Mouse (Mus musculus) limb, embryonic 10.5 days (tissue): ENCODE data around the gene Skiv2l. TPM values are rescaled to one million over a fixed set of nuclear protein-coding genes. Genes with fewer than 3 reads are reported as not detected.
A peak's percentile ranks its signal among the peaks of the same experiment; 100 is the strongest.

Source experiments
- DNase-seq: peaks from one replicate; pipeline ENCODE4 v3.0.0-alpha.2; 2017; ENCODE audit warnings: low spot score
- H3K27ac ChIP-seq: fragments of 300-500 bp; sonication (generic); 2 replicates; pipeline ENCODE4 v1.5.1; 2016; ENCODE audit warnings: mild to moderate bottlenecking
- H3K27me3 ChIP-seq: fragments of 300-500 bp; sonication (generic); 2 replicates; pipeline ENCODE4 v1.6.1; 2016; ENCODE audit warnings: low read depth, mild to moderate bottlenecking; ENCODE audit not compliant: poor library complexity, severe bottlenecking
- H3K36me3 ChIP-seq: fragments of 300-500 bp; sonication (generic); 2 replicates; pipeline ENCODE4 v1.6.1; 2016; ENCODE audit warnings: mild to moderate bottlenecking, moderate library complexity
- H3K4me1 ChIP-seq: fragments of 300-500 bp; sonication (generic); 2 replicates; pipeline ENCODE4 v1.6.1; 2016
- H3K4me3 ChIP-seq: fragments of 300-500 bp; sonication (generic); 2 replicates; pipeline ENCODE4 v1.5.1; 2016; ENCODE audit warnings: mild to moderate bottlenecking, moderate library complexity
- H3K9me3 ChIP-seq: fragments of 300-500 bp; sonication (generic); replicated peaks from 2 replicates; pipeline ENCODE4 v1.6.1; 2016; ENCODE audit warnings: mild to moderate bottlenecking
- WGBS: fragments of 180-500 bp; shearing (Covaris S2); methylation state at CpG from one replicate; pipeline ENCODE4 v1.1.7; 2016; 5-methylcytosine and 5-hydroxymethylcytosine counted together
- polyA plus RNA-seq: library from polyadenylated mRNA; unstranded; fragments of >200 nt; fragmentation: Nextera tagmentation; extraction: Ambion mirVana; gene quantifications from 2 replicates; pipeline ENCODE4 v1.2.1, GENCODE M21; 2016

Skiv2l gene
- polyA plus RNA-seq = 57.5 and 65.0 TPM in 2 replicates

DNA sequence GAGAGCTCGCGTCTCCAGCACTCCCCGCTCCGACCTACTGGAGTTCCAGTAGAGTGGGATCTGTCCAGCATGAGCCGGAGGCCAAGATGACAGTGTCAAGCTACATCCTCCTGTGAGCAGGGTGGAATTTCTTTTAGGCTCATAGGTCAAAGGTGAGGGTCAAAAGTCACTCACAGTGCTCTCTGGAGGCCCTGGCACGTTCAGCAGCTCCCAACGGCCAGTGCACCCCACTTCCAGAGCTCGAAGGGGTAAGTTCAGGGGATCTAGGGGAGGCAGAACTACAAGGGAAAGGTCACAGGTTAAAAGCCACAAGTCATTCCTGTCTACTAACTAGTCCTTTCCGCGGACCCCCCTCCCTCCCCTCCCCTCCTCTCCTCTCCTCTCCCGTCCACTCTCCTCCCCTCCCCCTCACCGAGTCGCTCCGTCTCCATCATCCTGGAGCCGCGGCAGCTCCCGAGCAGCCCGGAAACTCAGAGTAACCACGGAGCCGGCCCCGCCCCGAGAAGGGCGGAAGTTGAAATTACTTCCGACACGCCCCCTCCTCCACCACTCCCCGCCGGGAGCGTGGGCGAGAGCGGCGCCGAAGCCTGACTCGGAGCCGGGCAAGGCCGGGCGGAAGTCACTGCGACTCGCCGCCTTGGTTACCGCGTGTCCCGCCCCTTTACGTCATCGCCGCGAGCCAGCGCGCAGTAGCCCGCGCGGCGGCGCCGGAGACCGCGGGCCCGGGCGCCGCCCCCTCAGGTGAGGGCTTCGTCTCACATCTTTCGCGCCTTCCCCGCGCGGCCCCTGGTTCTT is at the start of gene Skiv2l, which contains the start of gene Nelfe:
Gene Skiv2l (minus strand): TSS at position 489 of the 795 bp plus-strand sequence.
Gene Nelfe (plus strand): TSS at position 670 of the 795 bp plus-strand sequence.
- under 1% methylated on average over 65 of the region's 65 CpGs for WGBS
- H3K36me3 ChIP-seq = peaks cover 66% of the 10 kb centered on the region
- peak; percentile 99 for DNase-seq
- peaks cover 29% of the 10 kb centered on the region for H3K4me1 ChIP-seq
- H3K27me3 ChIP-seq = no peaks in the 10 kb centered on the region
- peak within 1 kb of the TSS; percentile 92 for H3K27ac ChIP-seq
- no peaks in the 10 kb centered on the region for H3K9me3 ChIP-seq
- H3K4me3 ChIP-seq = peak within 1 kb of the TSS; percentile 99

DNA sequence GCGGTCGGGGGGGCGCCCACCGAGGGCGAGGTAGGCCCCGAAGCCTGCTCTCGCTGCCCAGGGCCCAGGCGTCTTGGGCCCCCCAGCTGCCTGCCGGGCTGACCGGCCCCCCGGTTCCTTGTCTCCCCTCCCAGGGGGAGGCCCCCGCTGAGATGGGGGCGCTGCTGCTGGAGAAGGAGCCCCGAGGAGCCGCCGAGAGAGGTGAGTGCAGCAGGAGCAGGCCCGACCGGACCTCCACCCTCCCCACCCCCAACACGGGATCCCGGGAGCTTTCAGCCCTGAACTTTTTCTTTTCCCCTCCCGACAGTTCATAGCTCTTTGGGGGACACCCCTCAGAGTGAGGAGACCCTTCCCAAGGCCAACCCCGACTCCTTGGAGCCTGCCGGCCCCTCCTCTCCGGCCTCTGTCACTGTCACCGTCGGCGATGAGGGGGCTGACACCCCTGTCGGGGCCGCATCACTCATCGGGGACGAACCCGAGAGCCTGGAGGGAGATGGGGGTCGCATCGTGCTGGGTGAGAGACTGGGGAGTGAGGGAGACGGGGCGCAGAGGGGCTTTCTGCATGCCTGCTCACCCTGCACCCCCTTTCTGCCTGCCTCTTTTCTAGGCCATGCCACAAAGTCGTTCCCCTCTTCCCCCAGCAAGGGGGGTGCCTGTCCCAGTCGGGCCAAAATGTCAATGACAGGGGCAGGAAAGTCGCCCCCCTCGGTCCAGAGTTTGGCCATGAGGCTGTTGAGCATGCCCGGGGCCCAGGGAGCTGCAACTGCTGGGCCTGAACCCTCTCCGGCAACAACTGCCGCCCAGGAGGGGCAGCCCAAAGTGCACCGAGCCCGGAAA is 49.3 kb upstream of the Skiv2l start:
- Histone ChIP-seq H3K4me3 (peak overlapping the region; percentile 99), H3K27me3 (no peaks in the 10 kb centered on the region), H3K4me1 (peaks cover 46% of the 10 kb centered on the region), H3K9me3 (no peaks in the 10 kb centered on the region), H3K27ac (peak overlapping the region; percentile 100), H3K36me3 (peaks cover 55% of the 10 kb centered on the region)
- under 1% methylated on average over 43 of the region's 45 CpGs for whole genome bisulfite sequencing
- peak; percentile 60 for DNase-seq

DNA sequence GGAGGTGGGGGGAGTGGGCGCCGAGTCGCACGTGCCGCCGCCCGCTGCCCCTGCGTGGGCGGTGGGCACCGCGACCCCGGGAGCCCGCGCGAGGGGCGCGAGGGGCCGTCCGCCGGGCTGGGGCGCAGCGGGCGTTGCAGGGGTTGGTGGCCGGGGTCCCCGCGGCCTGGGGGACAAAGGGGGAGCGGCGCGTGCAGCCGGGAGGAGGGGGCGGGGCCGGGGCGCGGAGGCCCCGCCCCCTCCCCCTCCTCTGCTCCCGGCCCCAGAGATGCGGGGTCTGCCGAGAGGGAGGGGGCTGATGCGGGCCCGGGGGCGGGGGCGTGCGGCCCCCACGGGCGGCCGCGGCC is 48.7 kb upstream of the Skiv2l start:
- Histone ChIP-seq H3K36me3 (peaks cover 49% of the 10 kb centered on the region), H3K27ac (peak overlapping the region; percentile 100), H3K4me3 (peak overlapping the region; percentile 99), H3K27me3 (no peaks in the 10 kb centered on the region), H3K9me3 (no peaks in the 10 kb centered on the region), H3K4me1 (peaks cover 51% of the 10 kb centered on the region)
- WGBS = 1% methylated on average over 42 of the region's 47 CpGs
- DNase-seq = peak; percentile 79

DNA sequence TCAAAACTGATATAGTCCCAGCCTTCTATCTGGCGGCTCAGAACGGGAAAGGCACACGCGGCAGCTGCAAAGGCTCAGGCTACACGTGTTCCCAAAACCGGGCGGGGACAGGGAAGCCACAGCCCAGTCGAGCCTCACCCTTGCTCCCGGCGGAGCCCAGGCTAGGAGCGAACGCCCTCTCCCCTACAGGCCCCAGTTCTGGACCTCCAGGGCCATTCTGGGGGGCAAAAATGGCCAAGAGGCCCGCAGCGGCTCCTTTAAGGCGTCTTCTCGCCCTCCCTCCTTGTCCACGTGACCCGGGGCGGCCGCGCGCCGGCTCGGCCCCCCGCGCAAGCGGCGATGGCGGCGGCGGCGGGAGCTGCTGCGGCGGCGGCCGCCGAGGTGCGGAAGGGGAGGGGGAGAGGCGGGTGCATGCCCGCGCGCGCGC is 48.2 kb upstream of the Skiv2l start, which contains the start of the genes C2 and Ehmt2:
Gene C2 (minus strand): TSS at position 106 of the 427 bp plus-strand sequence.
Gene Ehmt2 (plus strand): TSS at position 310 of the 427 bp plus-strand sequence.
- Histone ChIP-seq H3K4me3 (peak within 1 kb of the TSS; percentile 99), H3K36me3 (peaks cover 44% of the 10 kb centered on the region), H3K4me1 (peaks cover 56% of the 10 kb centered on the region), H3K27me3 (no peaks in the 10 kb centered on the region), H3K9me3 (no peaks in the 10 kb centered on the region), H3K27ac (peak within 1 kb of the TSS; percentile 100)
- DNase-seq = peak; percentile 90
- WGBS = under 1% methylated on average over 43 of the region's 44 CpGs

DNA sequence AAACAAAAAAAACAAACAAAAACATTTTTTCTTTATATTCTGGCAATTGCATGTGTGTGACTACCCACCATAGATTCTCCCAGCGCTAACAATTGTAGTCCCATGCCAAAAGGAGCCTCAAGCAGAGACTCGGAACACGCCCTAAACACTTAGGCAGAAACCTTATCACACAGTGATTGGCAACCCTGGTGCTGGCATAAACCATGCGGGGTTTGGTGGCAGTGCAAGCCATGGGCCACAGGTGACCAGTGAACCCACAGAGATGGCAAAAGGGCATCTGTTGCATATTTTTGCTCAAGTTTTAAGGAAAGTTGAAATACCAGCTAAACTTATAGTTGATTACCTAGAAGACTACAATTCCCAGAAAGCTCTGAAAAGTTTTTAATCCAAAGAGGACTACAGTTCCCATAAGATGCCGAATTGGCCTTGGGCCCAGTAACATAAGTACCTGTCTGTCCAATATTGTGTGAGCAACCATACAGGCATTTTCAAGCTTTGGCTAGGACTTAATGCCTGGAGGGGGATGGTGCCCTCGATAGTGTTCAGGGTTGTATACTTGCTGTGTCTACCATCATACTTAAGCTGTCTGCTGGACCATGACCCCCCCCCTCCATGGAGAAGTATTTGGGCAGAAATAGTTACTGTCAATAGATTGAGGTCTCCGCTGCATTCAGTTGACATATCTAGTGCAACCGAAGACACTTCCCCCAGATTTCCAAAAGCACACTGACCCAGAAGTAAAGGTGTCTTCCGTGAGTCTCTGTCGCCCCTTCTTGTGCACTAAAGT is 47.6 kb upstream of the Skiv2l start:
- Histone ChIP-seq H3K4me1 (peaks cover 56% of the 10 kb centered on the region), H3K27me3 (no peaks in the 10 kb centered on the region), H3K9me3 (no peaks in the 10 kb centered on the region), H3K36me3 (peaks cover 38% of the 10 kb centered on the region), H3K27ac (peak overlapping the region; percentile 100), H3K4me3 (peak overlapping the region; percentile 99)
- WGBS = 27% methylated on average over 10 of the region's 10 CpGs
- peak; percentile 46 for DNase-seq

DNA sequence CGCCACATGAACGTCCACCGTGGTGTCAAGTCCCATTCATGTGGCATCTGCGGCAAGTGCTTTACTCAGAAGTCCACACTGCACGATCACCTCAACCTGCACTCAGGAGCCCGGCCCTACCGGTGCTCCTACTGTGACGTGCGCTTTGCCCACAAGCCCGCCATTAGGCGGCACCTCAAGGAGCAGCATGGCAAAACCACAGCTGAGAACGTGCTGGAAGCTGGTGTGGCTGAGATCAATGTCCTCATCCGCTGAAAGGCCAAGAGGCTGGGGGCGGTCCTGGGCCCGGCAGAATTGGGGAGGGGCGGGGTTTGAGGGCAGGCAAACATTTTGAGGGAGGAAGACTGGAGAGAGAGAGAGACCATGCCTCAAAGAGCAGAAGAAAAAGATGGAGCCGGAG is 46.4 kb upstream of the Skiv2l start:
- 90% methylated on average over 17 of the region's 17 CpGs for WGBS
- H3K4me3 ChIP-seq = peak overlapping the region; percentile 99
- peaks cover 27% of the 10 kb centered on the region for H3K36me3 ChIP-seq
- H3K27me3 ChIP-seq = no peaks in the 10 kb centered on the region
- no peak for DNase-seq
- no peaks in the 10 kb centered on the region for H3K9me3 ChIP-seq
- H3K4me1 ChIP-seq = peaks cover 56% of the 10 kb centered on the region
- 0 out of 2 replicates have a peak overlapping the region, but pooled peaks have one; percentile 99 for H3K27ac ChIP-seq

DNA sequence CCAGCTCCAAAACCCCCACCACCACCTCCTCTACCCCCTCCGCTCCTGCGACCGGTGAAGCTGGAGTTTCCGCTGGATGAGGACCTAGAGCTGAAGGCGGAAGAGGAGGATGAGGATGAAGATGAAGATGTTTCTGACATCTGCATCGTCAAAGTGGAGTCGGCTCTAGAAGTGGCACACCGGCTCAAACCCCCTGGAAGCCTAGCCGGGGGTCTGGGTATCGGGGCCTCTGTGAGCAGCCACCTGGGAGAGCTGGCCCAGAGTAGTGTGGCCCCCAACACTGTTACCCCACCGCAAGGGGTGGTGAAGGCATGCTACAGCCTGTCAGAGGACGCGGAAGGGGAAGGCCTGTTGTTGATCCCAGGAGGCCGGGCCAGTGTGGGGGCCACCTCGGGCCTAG is 45.7 kb upstream of the Skiv2l start:
- WGBS = 94% methylated on average over 15 of the region's 15 CpGs
- H3K4me3 ChIP-seq = peak overlapping the region; percentile 99
- no peak for DNase-seq
- no peaks in the 10 kb centered on the region for H3K9me3 ChIP-seq
- H3K36me3 ChIP-seq = peaks cover 21% of the 10 kb centered on the region
- no peaks in the 10 kb centered on the region for H3K27me3 ChIP-seq
- peaks cover 56% of the 10 kb centered on the region for H3K4me1 ChIP-seq
- peak overlapping the region; percentile 99 for H3K27ac ChIP-seq

DNA sequence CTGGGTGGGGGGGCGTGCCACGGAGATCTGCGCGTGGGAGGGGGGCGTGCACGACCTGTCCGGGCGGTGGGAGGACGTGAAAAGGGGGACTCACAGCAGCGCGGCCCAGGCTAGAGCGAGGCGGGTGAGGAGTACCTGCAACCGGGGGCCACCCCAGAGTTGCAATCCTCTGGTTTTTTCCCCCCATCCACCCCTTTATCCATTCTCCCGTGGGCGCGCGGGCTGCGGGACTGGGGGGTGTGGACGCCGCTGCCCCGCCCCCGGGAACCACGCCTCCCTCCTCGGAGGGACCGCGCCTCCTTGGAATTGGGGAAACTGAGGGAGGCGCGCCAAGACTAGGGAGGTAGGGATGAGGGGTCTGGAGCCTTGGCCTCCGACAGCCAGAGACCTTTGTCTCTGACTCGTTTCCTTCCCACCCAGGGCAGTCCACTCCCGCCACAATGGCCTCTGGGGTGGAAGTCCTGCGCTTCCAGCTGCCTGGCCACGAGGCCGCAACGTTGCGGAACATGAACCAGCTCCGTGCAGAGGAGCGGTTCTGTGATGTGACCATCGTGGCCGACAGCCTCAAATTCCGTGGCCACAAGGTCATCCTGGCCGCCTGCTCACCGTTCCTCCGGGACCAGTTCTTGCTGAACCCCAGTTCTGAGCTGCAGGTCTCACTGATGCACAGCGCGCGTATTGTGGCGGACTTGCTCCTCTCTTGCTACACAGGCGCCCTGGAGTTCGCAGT is 45.0 kb upstream of the Skiv2l start:
- Histone ChIP-seq H3K27me3 (no peaks in the 10 kb centered on the region), H3K9me3 (no peaks in the 10 kb centered on the region), H3K27ac (peak overlapping the region; percentile 99), H3K4me1 (peaks cover 50% of the 10 kb centered on the region), H3K4me3 (peak overlapping the region; percentile 99), H3K36me3 (peaks cover 18% of the 10 kb centered on the region)
- WGBS = 10% methylated on average over 51 of the region's 51 CpGs
- peak; percentile 63 for DNase-seq

DNA sequence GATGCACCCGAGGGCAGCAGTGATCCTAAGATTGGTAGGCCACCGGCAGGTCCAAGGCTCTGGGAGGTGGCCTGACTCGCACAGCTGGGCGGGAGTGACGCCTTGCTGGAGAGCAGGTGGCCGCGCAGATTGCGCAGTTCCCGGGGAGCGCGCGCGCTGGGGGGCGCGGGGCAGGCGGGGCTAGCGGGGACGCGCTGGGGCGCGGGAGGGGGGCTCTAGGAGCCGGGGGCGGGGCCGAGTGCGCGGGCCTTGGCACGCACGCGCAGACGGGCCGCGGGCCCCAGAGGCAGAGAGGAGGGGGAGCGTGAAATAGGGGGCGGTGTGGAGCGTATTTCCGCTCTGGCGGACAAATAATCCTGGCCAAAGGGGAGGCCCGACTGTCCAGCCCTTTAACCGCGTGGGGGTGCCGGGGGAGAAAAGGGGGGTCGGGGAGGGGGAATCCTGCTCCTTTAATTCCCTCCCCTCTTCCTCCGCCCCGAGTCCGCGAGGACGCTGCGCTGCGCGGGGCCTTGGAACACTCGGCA is 44.1 kb upstream of the Skiv2l start:
- WGBS = under 1% methylated on average over 35 of the region's 51 CpGs
- Histone ChIP-seq H3K27me3 (no peaks in the 10 kb centered on the region), H3K4me3 (peak overlapping the region; percentile 99), H3K9me3 (no peaks in the 10 kb centered on the region), H3K36me3 (peaks cover 18% of the 10 kb centered on the region), H3K4me1 (peaks cover 43% of the 10 kb centered on the region), H3K27ac (peak overlapping the region; percentile 99)
- peak; percentile 97 for DNase-seq

DNA sequence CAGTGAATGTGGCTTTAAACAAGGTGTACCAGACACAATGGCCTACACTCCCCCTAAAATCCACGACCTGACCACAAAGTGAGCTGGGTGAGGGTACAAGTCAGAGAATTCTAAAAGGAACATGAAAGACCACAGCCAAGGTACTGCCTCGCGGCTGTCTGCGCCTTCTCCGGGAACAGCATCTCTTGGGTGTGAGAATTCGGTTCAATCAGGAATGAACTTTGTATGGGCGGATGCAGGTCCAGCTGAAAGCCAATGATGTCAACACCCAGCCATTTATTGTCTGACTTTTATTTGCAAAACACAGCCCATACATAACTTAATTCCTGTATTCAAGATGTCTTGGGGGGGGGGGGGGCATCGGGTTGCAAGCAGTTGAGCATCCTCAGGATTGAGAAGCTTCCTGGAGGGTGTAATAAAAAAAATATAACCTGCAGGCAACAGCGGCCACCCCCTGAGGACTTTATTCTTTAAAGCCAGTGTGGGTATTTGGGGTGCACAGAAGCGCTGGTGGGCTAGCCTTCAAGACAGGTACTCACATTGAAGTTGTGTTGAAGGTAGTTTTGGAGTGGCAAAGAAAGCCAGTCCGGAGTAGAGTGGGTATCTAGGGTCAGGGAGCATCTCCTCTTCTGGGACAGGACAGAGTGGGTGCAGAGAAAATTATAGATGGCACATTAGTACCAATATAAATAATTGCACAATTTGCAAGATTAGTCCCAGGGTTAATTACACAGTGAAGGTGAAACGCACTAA is 43.2 kb upstream of the Skiv2l start:
- WGBS = 77% methylated on average over 12 of the region's 12 CpGs
- Histone ChIP-seq H3K4me1 (peaks cover 42% of the 10 kb centered on the region), H3K27me3 (no peaks in the 10 kb centered on the region), H3K36me3 (peaks cover 18% of the 10 kb centered on the region), H3K4me3 (peak overlapping the region; percentile 99), H3K9me3 (no peaks in the 10 kb centered on the region), H3K27ac (peak overlapping the region; percentile 99)
- no peak for DNase-seq

DNA sequence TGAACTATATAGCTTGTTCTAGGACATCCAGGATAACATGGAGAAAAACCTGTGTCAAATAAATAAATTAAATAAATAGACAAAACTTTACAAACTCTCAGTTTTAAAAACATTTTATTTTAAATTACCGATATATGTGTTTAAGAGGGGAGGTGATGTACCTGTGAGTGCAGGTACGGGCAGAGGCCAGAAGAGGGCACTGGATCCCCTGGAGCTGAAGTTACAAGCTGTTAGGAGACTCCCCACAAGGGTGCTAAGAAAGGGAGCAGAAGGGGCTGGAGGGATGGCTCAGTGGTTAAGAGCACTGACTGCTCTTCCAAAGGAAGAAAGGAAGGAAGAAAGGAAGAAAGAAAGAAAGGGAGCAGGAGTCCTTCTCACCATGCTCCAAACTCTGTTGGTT is 41.4 kb upstream of the Skiv2l start:
- Histone ChIP-seq H3K27ac (no peak overlapping the region), H3K36me3 (peaks cover 12% of the 10 kb centered on the region), H3K4me3 (no peak overlapping the region), H3K9me3 (no peaks in the 10 kb centered on the region), H3K4me1 (peaks cover 25% of the 10 kb centered on the region), H3K27me3 (no peaks in the 10 kb centered on the region)
- no peak for DNase-seq
- 93% methylated on average over 2 of the region's 2 CpGs for WGBS
